Mouse (Mus musculus): ENCODE measurements around the gene Grm4. TPM values are rescaled to one million over a fixed set of nuclear protein-coding genes. Genes with fewer than 3 reads are reported as not detected.
A peak's percentile ranks its signal among the peaks of the same experiment; 100 is the strongest.

Grm4 gene
- polyA plus RNA-seq, 1 experiment from 2014 or later = 0.19 TPM

- 65% methylated on average over 5 of the region's 5 CpGs for WGBS
These were observed 112.7 kb downstream of the Grm4 start for GRCm38 (mm10) chr17:27408531-27408930.

GRCm38 (mm10) chr17:27406956-27407355 lies 114.2 kb downstream of the Grm4 start:
- no peak overlapping the region for H3K9ac ChIP-seq (ENCODE audit: low read length)
- ATAC-seq (ENCODE audit: insufficient read depth, low FRiP score) = no peak
- H3K4me2 ChIP-seq (ENCODE audit: low read depth, low read length) = no peak overlapping the region
- no peaks in the 10 kb centered on the region for H3K4me1 ChIP-seq (ENCODE audit: control insufficient read depth, insufficient read depth, low read length)
- WGBS = 59% methylated on average over 4 of the region's 4 CpGs
- no peaks in the 10 kb centered on the region for H3K27me3 ChIP-seq (ENCODE audit: control insufficient read depth, insufficient read depth, low read length)
- H3K36me3 ChIP-seq (ENCODE audit: control insufficient read depth, insufficient read depth, low read length) = no peaks in the 10 kb centered on the region
- no peak overlapping the region for H3K4me3 ChIP-seq (replicated peaks; ENCODE audit: low read length)
- no peaks in the 10 kb centered on the region for H3K9me3 ChIP-seq (replicated peaks; ENCODE audit: control insufficient read depth, low read length)
- H3K27ac ChIP-seq (ENCODE audit: low read length) = no peak overlapping the region

More at GRCm38 (mm10) chr17:27408531-27408930, 112.7 kb downstream of the Grm4 start:
- no peaks in the 10 kb centered on the region for H3K9me3 ChIP-seq (replicated peaks; ENCODE audit: control insufficient read depth, low read length)
- H3K36me3 ChIP-seq (ENCODE audit: control insufficient read depth, insufficient read depth, low read length) = no peaks in the 10 kb centered on the region
- no peak overlapping the region for H3K9ac ChIP-seq (ENCODE audit: low read length)
- no peak for ATAC-seq (ENCODE audit: insufficient read depth, low FRiP score)
- H3K4me1 ChIP-seq (ENCODE audit: control insufficient read depth, insufficient read depth, low read length) = no peaks in the 10 kb centered on the region
- H3K4me2 ChIP-seq (ENCODE audit: low read depth, low read length) = no peak overlapping the region
- H3K27me3 ChIP-seq (ENCODE audit: control insufficient read depth, insufficient read depth, low read length) = no peaks in the 10 kb centered on the region
- no peak overlapping the region for H3K27ac ChIP-seq (ENCODE audit: low read length)
- H3K4me3 ChIP-seq (replicated peaks; ENCODE audit: low read length) = no peak overlapping the region

DNA sequence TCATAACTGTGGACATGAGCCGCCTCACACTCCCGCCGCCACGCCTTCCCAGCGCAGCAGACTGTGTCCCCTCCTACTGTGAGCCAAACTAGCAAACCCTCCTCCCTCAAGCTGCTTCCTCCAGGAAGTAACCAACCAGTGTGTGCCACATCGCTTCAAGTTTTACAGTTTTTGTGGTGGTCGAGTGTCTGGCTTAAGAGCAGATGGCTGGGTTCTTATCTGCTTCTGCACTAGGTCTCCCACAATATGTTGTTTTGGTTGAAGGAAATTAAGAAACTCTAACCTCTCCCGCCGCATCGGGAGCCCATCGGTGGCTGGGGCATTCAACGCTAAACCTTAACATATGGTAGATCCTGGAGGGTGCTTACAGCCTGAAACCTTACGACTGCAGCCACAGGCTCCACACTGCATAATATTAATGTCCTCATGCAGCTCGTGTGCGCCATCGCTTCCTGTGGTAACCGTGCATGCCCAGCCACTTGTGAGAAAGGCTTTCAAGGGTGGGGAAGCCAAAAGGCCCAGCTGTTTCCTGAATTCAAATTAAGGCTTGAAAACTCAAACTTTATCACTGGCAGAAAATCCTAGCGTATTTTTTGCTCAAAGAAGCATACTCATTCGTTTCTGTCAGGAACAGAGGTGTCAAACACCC lies 115.7 kb downstream of the Grm4 start:
- 83% methylated on average over 19 of the region's 19 CpGs for WGBS
- ATAC-seq (ENCODE audit: insufficient read depth, low FRiP score) = no peak

DNA sequence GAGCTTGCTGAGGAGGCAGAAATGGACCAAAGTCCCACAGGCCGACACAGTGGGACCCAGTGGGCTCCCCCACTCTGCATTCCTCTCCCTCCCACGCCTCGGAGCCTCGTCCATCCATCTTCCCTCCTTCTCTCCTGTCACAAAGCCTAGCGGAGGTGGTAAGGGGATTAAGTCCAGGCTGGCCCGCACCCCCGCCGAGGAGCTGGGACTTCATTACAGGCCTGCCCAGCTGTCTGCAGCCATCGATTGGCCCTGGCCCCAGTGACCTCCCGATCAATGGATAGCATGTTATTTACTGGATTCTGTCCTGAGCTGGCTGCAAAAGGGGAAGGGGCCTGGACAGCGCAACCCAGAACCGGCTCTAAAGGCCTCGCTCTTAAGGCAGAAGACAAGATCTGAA lies 120.0 kb downstream of the Grm4 start:
- 30% methylated on average over 13 of the region's 13 CpGs for WGBS
- H3K4me1 ChIP-seq (ENCODE audit: control insufficient read depth, insufficient read depth, low read length) = no peaks in the 10 kb centered on the region
- H3K9me3 ChIP-seq (replicated peaks; ENCODE audit: control insufficient read depth, low read length) = no peaks in the 10 kb centered on the region
- H3K36me3 ChIP-seq (ENCODE audit: control insufficient read depth, insufficient read depth, low read length) = no peaks in the 10 kb centered on the region
- H3K9ac ChIP-seq (ENCODE audit: low read length) = no peak overlapping the region
- H3K27me3 ChIP-seq (ENCODE audit: control insufficient read depth, insufficient read depth, low read length) = 0 out of 2 replicates have a peak, but pooled peaks cover 3% of the 10 kb centered on the region
- H3K27ac ChIP-seq (ENCODE audit: low read length) = no peak overlapping the region
- no peak overlapping the region for H3K4me3 ChIP-seq (replicated peaks; ENCODE audit: low read length)
- H3K4me2 ChIP-seq (ENCODE audit: low read depth, low read length) = no peak overlapping the region
- no peak for ATAC-seq (ENCODE audit: insufficient read depth, low FRiP score)

More for the DNA sequence above, 115.7 kb downstream of the Grm4 start:
- Histone ChIP-seq H3K27ac (ENCODE audit: low read length) (no peak overlapping the region), H3K4me2 (ENCODE audit: low read depth, low read length) (no peak overlapping the region), H3K36me3 (ENCODE audit: control insufficient read depth, insufficient read depth, low read length) (no peaks in the 10 kb centered on the region), H3K27me3 (ENCODE audit: control insufficient read depth, insufficient read depth, low read length) (no peaks in the 10 kb centered on the region), H3K4me1 (ENCODE audit: control insufficient read depth, insufficient read depth, low read length) (no peaks in the 10 kb centered on the region), H3K4me3 (replicated peaks; ENCODE audit: low read length) (no peak overlapping the region), H3K9me3 (replicated peaks; ENCODE audit: control insufficient read depth, low read length) (no peaks in the 10 kb centered on the region), H3K9ac (ENCODE audit: low read length) (no peak overlapping the region)

- H3K4me3 ChIP-seq (replicated peaks; ENCODE audit: low read length) = no peak overlapping the region
- 0 out of 2 replicates have a peak, but pooled peaks cover 3% of the 10 kb centered on the region for H3K27me3 ChIP-seq (ENCODE audit: control insufficient read depth, insufficient read depth, low read length)
- 77% methylated on average over 5 of the region's 5 CpGs for WGBS
- no peaks in the 10 kb centered on the region for H3K9me3 ChIP-seq (replicated peaks; ENCODE audit: control insufficient read depth, low read length)
- H3K9ac ChIP-seq (ENCODE audit: low read length) = no peak overlapping the region
- ATAC-seq (ENCODE audit: insufficient read depth, low FRiP score) = no peak
- no peaks in the 10 kb centered on the region for H3K36me3 ChIP-seq (ENCODE audit: control insufficient read depth, insufficient read depth, low read length)
- H3K27ac ChIP-seq (ENCODE audit: low read length) = no peak overlapping the region
- H3K4me1 ChIP-seq (ENCODE audit: control insufficient read depth, insufficient read depth, low read length) = no peaks in the 10 kb centered on the region
- no peak overlapping the region for H3K4me2 ChIP-seq (ENCODE audit: low read depth, low read length)
These were observed 127.3 kb downstream of the Grm4 start for GRCm38 (mm10) chr17:27393931-27394330.

DNA sequence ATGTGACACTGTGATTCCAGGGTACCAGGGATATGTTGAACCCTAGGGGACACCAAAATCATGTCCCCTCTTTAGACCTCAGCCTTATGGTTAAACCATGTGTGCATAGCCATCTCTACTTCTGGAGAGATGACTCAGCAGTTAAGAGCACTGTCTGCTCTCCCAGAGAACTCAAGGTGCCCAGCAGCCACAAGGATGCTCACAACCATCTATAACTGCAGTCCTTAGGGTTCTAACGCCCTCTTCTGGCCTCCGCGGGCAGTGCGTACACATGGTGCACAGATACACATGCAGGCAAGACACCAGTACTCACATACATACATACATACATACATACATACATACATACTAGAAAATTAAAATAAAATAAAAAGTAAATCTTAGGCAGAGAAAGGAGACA lies 127.8 kb downstream of the Grm4 start:
- no peaks in the 10 kb centered on the region for H3K9me3 ChIP-seq (replicated peaks; ENCODE audit: control insufficient read depth, low read length)
- H3K4me3 ChIP-seq (replicated peaks; ENCODE audit: low read length) = no peak overlapping the region
- no peak for ATAC-seq (ENCODE audit: insufficient read depth, low FRiP score)
- no peak overlapping the region for H3K27ac ChIP-seq (ENCODE audit: low read length)
- H3K36me3 ChIP-seq (ENCODE audit: control insufficient read depth, insufficient read depth, low read length) = no peaks in the 10 kb centered on the region
- no peak overlapping the region for H3K4me2 ChIP-seq (ENCODE audit: low read depth, low read length)
- no peaks in the 10 kb centered on the region for H3K4me1 ChIP-seq (ENCODE audit: control insufficient read depth, insufficient read depth, low read length)
- no peak overlapping the region for H3K9ac ChIP-seq (ENCODE audit: low read length)
- 0 out of 2 replicates have a peak, but pooled peaks cover 3% of the 10 kb centered on the region for H3K27me3 ChIP-seq (ENCODE audit: control insufficient read depth, insufficient read depth, low read length)
- 84% methylated on average over 4 of the region's 4 CpGs for WGBS

DNA sequence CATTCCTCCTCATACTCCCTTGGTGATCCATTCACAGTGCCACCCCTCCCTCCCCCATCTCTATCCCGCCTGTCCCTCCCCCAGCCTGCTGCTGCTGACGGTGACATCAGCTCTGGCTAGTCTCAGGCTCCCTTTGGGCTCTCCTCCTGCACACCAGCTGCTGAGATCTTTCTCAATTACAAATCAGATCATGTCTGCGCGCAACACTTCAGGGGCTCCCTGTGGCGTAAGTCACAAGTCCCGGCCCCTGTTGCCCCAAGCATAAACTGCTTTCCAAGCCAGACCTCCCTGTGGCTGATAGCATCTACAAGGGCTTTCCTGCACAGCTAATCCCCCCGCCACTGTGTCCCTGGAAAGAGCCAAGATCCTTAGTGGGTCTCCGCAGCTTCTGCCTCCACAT lies 128.3 kb downstream of the Grm4 start:
- Histone ChIP-seq H3K36me3 (ENCODE audit: control insufficient read depth, insufficient read depth, low read length) (no peaks in the 10 kb centered on the region), H3K4me2 (ENCODE audit: low read depth, low read length) (no peak overlapping the region), H3K9me3 (replicated peaks; ENCODE audit: control insufficient read depth, low read length) (no peaks in the 10 kb centered on the region), H3K9ac (ENCODE audit: low read length) (no peak overlapping the region), H3K4me3 (replicated peaks; ENCODE audit: low read length) (no peak overlapping the region), H3K27me3 (ENCODE audit: control insufficient read depth, insufficient read depth, low read length) (0 out of 2 replicates have a peak, but pooled peaks cover under 1% of the 10 kb centered on the region), H3K4me1 (ENCODE audit: control insufficient read depth, insufficient read depth, low read length) (no peaks in the 10 kb centered on the region), H3K27ac (ENCODE audit: low read length) (no peak overlapping the region)
- ATAC-seq (ENCODE audit: insufficient read depth, low FRiP score) = no peak
- 41% methylated on average over 8 of the region's 8 CpGs for WGBS

- Histone ChIP-seq H3K4me2 (ENCODE audit: low read depth, low read length) (no peak overlapping the region), H3K4me1 (ENCODE audit: control insufficient read depth, insufficient read depth, low read length) (no peaks in the 10 kb centered on the region; the same call in 1 of the 2 replicates), H3K36me3 (ENCODE audit: control insufficient read depth, insufficient read depth, low read length) (no peaks in the 10 kb centered on the region), H3K27me3 (ENCODE audit: control insufficient read depth, insufficient read depth, low read length) (no peaks in the 10 kb centered on the region), H3K9ac (ENCODE audit: low read length) (no peak overlapping the region), H3K27ac (ENCODE audit: low read length) (no peak overlapping the region), H3K9me3 (replicated peaks; ENCODE audit: control insufficient read depth, low read length) (no peaks in the 10 kb centered on the region), H3K4me3 (replicated peaks; ENCODE audit: low read length) (no peak overlapping the region)
- WGBS = 84% methylated on average over 8 of the region's 8 CpGs
- ATAC-seq (ENCODE audit: insufficient read depth, low FRiP score) = no peak
These were observed 131.2 kb downstream of the Grm4 start for GRCm38 (mm10) chr17:27390019-27390418.

DNA sequence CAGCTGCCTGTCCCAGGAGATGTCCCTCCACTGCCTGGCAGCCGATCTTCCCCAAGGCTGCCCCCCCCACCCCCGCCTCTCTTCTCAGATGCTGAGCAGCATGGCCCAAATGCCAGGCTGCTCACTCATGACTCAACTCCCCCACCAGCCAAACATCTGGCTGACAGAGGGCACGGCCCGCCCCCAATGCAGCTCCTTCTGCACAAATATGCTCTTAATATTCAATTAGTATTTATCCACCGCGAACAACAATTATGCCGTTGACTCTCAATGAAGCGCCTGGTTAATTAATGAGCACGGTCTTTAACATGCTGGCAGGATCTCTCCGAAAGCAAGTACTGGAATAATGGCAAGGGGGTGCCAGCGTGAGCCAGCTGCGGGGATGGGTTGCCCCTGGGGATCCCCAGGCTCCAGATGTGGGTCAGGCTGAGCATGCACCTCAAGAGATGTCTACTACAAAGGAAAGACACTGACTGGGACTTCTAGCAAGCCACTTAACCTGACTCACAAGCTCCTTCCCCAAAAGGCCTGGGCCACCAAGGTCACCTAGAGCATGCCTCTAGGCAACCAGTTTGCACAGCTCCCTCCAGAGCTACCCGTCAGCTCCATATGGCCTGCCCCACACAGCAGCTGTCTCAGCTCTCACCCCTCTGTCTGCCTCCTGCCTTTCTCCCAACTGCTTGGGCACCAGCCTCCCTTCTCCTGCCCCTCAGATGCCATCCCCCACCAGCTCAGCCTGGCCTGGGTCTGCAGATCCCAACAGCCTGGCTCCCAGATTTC lies 131.8 kb downstream of the Grm4 start:
- H3K4me3 ChIP-seq (replicated peaks; ENCODE audit: low read length) = no peak overlapping the region
- no peaks in the 10 kb centered on the region for H3K36me3 ChIP-seq (ENCODE audit: control insufficient read depth, insufficient read depth, low read length)
- no peak overlapping the region for H3K9ac ChIP-seq (ENCODE audit: low read length)
- no peaks in the 10 kb centered on the region for H3K9me3 ChIP-seq (replicated peaks; ENCODE audit: control insufficient read depth, low read length)
- ATAC-seq (ENCODE audit: insufficient read depth, low FRiP score) = peak; percentile 12; the same call in 1 of the 2 replicates
- no peak overlapping the region for H3K4me2 ChIP-seq (ENCODE audit: low read depth, low read length)
- no peak overlapping the region for H3K27ac ChIP-seq (ENCODE audit: low read length)
- WGBS = 72% methylated on average over 13 of the region's 13 CpGs
- no peaks in the 10 kb centered on the region for H3K27me3 ChIP-seq (ENCODE audit: control insufficient read depth, insufficient read depth, low read length)
- no peaks in the 10 kb centered on the region; the same call in 1 of the 2 replicates for H3K4me1 ChIP-seq (ENCODE audit: control insufficient read depth, insufficient read depth, low read length)
